Mouse (Mus musculus) lung, adult 18-20 months (tissue): ENCODE results near the gene Tyrobp.
A peak's percentile ranks its signal among the peaks of the same experiment; 100 is the strongest.

Experiments used
- DNase-seq, 2 experiments: peaks; one replicate each; pipeline ENCODE4 v3.0.0; 2022; ENCODE audit warnings: mixed read lengths in 2 of 2

Gene Tyrobp

DNA sequence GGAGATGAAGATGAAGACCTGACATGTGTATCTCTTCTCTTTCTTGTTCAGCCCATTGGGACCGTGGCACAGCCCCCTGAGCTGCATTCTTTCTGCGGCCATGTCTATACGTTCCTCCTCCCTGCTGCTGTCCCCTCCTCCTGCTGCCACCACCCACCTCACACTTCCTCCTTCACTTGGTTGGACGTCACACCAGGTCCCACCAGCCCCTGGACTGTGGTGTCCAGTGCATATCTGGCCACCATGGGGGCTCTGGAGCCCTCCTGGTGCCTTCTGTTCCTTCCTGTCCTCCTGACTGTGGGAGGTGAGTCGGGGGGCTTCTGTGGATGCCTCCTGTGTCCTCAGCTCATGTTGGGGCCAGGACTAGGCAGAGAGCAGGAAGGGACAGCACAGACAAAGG is at the start of gene Tyrobp:
TSS of gene Tyrobp (plus strand) at position 165 of the 400 bp plus-strand sequence.
- DNase-seq: peak in 1 of 2 experiments; percentile 56

DNA sequence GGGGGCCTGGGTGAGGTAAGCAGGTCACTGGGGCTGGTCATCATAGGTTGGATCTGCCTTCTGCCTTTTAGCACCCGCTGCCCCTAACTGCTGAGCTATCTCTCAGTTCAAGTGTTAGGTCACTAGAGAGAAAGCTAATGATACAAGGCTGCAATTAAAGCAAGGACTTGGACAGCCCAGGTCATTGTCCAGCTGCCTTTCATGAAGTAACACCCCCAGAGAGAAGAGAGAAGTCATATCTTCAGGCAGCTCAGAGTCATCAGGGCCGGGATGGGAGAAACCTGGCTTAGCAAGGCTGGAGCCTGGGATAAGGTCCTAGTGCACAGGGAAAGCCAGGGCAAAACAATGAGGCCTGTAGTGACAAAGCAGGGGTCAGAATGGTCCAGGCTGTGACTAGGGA is 46.1 kb upstream of the Tyrobp start:
- no peak for DNase-seq

DNA sequence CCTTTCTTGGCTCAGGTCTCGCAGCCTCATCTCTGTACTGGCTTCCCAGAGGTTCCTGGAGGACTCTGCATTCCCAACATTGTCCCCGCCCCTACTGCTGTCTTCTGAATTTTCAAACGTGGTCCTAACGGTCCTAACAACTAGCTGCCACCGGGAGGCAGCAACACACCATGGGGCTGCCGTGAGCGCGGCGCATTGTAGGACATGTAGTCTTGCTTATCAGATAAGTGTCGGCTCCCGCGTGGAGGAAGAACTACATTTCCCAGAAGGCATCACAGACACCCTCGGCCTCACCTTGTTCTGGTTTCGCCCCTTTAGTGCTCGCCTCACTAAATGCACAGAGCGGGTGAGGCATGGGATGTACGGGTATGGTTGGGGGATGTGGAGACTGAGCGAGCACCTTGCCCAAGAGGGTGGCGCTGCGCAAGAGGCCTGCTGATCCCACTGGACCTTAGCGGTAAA is 40.0 kb upstream of the Tyrobp start:
- DNase-seq: peak; percentile 94 to 96

DNA sequence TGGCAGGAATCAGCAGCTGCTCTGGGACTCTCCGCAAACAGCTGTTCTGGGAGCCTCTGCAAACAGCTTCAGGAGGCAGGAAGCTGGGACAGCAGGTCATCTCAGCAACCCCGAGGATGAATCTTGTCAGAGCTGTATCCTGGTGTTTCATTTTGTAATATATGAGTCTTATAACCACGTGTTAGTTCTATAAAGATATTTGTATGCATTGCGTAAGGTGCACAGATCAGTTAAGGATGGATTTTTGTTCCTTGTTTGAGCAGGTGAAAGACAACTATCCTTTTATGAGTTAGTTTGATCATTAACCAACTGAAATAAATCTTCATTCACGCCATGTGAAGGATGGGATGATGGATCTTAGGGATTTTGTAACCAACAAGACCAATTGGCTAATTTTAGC is 33.5 kb upstream of the Tyrobp start:
- DNase-seq: no peak

DNA sequence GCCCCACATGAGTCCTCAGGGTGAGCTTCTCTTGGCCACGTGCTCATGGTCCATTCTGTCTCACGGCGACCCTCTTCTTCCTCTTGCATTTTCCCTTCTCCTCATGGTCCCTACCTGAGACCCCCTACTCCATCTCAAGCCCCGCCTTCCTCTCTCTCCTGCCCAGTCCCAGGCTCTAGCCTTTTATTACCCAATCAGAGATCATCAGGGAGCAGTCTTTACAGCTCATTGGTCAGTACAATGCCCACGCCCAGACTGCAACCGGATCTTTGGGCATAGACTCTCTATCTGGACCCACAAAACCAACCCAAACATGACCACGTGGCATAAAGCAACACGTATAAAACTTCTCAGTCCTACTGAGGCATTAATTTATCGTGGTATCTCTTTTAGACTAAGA is 29.5 kb upstream of the Tyrobp start:
- DNase-seq: no peak

DNA sequence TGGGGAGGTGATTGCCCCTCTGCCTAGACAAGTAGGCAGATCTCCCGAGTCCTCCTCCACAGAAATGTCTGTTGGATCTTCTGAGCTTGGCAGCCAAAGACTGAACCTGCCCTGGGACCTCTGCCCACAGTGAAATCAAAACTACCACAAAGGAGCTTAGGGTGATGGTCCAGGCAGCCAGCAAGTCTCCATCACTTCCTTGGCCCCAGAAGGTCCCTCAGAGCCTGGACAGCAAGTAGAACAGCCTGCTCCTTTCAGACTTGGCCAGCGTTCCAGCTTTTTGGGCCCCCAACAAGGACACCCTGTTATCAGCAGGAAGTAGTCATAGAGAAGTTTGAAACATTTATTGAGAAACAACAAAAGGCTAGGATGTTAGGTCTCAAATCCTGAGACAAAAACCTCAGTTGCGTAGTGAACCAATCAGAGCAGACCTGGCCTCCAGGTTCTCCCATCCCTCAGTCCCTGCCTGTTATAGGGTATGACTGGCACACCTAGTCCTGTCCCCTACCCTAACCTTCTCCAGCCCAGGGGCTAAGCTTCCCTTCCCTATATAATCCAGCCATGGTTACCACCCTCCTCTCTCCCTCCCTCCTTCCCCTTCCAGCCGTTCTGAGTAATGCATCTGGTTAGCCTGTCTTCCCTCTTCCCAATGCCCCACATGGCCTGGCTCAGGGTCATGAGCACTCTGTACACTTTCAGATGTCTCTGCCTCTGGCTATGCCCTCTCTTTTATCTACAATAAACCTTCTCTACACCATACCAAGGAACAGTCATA is 20.6 kb upstream of the Tyrobp start:
- no peak for DNase-seq

DNA sequence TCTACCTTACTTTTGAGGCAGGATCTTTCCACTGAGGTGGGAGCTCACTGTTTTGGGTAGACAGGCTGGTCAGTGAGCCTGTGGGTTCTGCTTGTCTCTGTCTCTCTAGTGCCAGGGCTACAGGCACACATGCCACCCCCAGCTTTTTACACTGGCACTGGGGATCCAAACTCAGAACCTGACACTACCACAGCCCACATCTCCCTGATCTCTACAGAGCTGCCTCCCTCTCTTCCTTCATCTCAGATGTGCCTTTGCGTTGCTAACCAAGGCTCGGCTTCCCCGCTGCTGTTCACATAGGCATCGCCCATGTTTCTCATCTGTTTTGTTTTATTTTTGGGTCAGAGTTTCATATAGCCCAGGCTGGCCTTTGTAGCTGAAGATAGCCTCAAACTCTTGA is 19.9 kb upstream of the Tyrobp start:
- no peak for DNase-seq

DNA sequence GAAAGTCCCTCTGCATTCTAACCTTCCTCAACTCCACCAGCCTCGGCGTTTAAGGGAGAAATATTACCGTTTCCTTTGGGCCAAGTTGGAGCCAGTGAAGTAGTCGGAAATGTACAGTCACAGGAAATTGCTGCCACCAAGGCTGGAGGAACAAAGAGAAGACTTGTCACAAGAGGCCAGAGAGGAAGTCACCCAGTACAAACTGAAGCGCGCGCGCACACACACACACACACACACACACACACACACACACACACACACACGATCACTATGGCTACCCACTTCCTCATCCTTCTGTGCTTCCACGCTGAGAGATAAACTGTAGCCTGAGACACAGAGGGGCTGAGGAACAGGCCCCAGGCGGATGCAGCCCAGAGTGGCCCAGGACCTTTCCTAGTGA is 19.2 kb upstream of the Tyrobp start:
- DNase-seq: peak; percentile 54 to 62

DNA sequence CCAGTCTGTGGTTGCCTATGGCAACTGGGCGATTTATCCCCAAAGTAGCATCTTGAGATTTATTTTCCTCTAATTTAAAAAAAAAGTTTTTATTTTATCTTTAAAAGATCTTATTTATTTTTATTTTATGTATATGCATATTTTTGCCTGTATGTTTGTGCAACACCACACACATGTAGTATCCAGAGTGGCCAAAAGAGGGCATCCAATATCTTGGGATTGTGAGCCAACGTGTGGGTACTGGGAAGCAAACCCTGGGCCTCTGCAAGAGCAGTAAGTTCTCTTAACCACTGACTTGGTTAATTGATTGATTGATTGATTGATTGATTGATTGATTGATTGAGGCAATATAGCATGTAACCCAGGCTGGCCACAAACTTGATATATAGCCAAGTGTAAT is 18.7 kb upstream of the Tyrobp start:
- DNase-seq: peak in 1 of 2 experiments; percentile 9

DNA sequence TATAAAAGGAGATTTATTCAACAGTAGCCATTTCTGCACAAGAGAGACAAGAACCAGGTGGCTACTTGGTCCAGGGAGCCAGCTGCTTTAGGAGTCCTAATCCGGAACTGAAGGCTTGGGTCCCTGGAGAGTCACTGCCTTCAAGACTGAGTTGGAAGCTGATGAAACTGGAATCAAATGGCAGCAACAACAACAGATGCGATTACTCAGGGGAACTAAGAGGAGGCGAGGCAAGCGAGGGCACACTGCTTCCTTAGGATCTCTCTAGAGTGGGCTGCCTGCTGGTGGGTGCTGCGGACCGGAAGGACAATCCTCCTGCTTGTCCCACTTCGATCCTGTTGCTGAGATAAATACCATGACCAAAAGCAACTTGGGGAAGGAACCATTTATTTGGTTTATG is 13.9 kb upstream of the Tyrobp start:
- no peak for DNase-seq

DNA sequence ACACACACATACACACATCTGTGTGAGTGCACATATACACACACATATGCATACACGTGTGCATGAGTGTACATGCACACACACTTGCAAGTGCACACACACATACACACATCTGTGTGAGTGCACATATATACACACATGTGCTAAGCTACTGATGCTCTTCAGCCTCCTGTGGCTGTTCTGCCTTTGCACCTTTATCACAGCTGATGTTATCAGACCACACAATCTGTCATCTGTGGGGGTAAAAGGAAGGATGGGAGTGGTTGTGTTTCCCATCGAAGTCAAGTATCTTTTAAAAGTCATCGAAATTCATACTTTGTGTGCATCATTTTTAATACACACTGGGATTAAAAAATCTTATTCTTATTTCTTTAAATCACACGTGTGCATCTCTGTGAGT is 11.2 kb upstream of the Tyrobp start:
- DNase-seq: no peak

DNA sequence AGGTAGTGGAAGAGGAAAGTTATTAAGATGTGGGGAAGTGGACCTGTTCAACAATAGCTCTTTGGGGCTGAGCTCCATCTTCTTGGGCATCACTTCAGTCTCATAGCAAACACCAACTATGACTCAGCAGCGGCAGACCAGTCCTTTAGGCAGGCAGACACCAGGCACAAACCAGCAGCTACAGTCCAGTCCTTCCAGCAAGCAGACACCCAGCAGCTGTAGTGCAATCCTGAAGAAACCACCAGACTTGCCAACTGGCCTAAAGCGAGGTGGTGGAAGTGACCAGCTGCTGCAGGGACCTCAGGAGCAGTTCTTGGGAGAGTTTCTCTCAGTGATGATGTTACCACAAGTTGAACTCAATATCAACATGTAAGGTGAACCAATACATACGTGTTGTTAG is 4.9 kb upstream of the Tyrobp start:
- DNase-seq: no peak

DNA sequence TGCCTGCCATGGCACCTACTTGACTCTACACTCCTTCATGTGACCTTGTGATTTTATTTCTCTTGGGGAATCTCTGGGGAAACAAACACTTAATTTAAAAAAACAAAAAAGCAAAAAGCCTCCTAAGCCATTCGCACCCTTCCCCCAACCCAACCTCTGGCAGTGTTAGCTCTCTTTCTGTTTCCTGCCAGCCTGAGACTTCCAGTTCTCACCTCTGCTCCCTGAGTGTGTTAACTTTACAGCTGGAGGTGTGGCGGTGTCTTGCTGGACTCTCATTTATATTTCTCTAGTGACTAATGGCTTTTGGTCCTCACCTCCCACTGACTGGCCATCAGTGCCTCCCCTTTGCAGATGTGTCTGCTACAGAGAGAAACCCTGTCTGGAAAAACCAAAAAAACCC is 3.8 kb upstream of the Tyrobp start:
- no peak for DNase-seq

DNA sequence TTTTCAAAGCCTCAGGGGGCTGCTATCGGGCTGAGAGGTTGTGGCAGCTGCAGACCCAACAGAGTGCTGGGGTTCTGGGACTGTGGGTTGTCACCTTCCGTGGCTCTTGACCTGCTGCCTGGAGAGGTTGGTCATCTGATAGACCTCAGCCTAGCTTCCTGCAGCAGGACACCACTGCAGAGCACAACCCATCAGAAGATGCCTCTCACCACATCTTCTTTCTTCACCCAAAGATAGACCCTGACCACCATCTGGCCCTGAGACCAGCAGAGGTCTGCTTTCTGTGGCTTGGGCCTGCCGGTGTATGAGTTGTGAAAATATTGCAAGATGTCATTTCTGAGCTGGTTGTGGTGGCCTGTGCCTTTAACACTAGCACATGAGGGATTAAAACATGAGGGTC is 2.5 kb upstream of the Tyrobp start:
- no peak for DNase-seq

DNA sequence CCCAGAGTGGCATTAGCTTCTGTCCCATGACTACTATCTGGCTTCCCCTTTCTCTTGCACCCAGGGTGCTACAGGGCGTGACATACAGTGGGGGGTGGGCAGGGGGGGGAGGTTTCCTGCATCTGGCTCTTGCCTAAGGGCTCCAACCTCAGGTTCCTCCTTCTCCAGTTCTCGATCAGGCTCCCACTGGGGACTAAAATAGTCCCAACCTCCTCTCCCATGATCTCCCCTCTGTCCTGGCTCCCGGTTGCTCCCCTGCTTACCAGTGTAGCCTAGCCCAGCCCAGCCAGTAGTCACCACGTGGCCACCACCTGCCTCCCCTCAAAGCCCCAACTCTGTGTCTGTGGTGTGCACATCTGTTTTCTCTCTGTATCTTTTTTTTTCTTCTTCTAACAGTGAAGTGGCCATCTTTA is 819 bp upstream of the Tyrobp start:
- peak in 1 of 2 experiments; percentile 42 for DNase-seq

DNA sequence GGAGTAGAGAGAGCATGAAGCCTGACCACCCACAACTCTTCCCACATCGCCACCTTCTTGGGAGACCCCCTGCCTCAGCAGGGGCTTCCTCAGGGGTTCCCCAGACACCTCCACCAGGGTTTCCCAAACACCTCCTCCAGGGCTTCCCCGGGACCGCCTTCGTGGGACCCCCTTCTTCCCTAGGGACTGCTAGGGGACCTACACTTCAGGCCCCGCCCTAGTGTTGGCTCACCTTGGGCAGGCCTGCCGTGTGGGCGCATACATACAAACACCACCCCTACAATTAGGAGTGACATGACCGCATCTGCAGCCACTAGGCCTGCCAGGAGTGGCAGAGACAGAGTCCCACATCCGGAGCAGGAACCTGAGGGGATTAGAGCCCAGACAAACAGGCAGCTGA is 4.3 kb downstream of the Tyrobp start:
- DNase-seq: no peak

DNA sequence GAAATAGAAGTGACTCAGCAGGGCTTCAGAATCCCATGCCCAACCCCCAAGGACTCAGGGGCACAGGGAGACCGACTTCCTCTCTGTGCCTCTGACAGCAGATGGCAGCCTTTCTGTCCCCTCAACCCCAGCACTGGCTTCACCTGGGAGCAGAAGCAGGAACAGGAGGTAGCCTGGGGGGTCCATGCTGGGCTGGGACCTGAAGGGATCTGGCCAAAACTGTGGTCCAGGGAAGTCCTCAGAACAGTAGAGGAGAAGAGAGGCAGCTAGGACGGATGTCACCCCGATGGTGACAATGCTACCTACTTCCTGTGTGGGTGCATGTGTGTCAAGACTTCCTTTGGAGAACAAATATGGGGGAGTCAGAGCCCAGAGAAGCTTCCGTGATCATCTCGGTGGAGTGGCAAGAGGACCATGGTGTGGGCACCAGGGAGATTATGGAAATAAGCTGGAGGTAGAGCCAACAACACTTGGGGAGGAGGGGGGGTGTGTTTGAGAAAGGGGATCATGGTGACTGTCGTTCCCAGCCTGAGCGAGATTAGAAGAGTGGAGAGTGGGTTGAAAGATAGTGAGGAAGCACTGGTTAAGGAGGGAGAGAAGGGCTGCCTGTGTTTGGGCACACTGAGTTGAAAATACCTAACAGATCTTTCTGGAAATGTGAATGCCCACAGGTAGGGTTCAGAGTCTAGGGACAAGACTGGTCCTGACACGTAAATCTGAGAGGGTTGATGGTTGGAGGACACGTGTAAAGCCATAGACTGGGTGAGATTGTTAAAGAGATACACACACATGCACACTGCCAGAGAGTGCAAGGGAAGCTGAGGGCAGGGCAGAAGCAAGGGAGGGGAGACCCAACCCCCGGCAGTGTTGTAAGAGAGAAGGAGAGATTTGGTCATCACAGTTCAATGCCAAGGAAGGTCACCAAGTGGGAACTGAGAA is 6.3 kb downstream of the Tyrobp start, which contains the start of gene Hcst:
TSS of gene Hcst (minus strand) at position 294 of the 939 bp plus-strand sequence.
- DNase-seq: peak; percentile 43 to 52

DNA sequence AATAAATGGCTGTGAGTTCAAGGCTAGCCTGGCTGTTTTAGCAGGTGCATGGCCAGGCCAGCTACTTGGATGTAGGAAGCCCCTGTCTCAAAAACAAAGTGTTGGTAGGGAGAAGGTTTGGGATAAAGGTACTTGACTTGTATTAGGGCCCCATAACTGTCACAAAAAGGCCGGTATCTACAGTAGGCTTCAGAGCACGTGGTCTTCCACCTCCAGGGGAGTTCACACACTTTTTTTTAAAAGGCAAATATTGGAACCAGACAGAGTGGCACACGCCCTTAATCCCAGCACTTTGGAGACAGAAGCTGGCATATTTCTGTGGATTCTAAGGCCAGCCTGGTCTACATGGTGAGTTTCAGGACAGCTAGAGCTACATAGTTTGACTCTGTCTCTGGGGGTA is 7.1 kb downstream of the Tyrobp start:
- no peak for DNase-seq

DNA sequence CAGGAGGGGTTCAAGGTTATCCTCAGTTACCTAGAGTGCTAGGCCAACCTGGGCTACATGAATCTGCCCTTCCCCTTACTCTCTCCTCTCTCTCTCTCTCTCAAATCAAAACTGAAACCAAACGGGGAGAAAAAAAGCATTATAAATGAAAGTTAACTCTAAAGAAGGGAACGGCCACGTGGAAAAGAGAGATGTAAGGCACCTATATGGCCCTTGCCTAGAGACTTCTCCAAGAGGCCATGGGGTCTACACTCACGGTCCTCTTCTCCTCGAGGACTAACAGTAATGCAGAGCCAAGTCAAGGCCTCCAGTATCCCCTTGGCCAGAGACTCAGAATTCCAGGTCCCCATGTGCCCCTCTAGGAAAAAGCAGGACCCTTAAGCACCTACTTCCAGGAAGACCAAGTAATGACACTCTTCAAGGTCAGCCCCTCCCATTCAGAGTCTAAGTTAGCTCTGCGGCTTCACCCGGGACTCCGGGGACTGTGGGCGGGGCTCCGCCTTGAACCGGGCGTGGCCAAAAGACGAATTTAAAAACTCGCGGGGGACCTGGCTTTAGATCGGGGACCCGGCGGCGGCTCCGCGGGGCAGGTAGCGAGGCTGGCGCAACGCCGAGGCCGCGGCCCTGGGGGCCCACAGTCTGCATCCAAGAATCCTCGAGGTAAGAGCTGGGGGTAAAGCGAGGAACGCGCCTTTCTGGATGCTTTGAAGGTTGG is 7.8 kb downstream of the Tyrobp start, which contains the start of gene Nfkbid:
TSS of gene Nfkbid (plus strand) at position 558 of the 715 bp plus-strand sequence.
- peak; percentile 81 to 85 for DNase-seq

DNA sequence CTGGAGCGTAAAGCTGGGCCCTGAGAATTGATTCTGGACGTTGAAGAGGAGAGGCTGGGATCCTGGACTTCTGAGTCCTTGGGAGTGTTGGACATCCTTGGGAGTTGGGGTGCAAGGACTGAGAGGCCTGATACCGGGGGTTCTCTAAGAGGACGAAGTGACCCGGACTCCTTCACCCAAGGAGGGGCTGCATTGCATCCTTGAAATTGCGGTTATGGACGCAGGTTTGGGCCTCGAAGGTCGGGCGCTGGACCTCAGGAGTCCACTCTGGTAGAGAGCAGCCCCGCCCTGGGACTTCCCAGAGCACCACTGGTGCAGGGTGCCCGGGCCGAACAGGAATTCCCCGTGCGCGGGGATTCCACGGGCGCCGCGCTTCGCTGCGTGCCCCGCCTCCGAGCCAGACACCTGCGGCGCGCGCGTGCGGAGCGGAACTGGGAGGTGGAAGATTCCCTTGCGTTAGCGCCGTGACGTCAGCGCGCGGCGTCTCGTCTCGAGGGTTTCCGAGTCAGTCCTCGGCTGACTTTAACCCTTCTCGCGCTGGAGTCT is 8.4 kb downstream of the Tyrobp start:
- peak; percentile 89 to 90 for DNase-seq

DNA sequence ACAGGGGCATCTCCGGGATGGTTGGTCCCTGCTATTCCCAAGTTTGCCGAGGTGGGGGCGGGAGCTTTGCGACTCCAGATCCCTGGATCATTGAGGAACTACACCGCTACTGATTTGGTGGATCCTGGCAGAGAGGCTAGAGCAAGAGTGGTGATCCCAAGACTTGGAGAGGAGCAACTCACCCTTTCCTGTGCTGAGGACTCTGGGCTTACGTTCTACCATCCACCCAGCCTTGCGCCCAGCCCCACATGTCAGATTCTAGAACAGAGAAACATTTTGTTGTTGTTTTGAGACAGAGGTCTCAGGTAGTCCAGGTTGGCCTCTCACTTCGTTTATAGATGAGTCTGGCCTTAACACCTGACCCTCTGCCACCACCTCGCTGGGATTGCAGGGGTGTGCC is 9.0 kb downstream of the Tyrobp start:
- DNase-seq: no peak

DNA sequence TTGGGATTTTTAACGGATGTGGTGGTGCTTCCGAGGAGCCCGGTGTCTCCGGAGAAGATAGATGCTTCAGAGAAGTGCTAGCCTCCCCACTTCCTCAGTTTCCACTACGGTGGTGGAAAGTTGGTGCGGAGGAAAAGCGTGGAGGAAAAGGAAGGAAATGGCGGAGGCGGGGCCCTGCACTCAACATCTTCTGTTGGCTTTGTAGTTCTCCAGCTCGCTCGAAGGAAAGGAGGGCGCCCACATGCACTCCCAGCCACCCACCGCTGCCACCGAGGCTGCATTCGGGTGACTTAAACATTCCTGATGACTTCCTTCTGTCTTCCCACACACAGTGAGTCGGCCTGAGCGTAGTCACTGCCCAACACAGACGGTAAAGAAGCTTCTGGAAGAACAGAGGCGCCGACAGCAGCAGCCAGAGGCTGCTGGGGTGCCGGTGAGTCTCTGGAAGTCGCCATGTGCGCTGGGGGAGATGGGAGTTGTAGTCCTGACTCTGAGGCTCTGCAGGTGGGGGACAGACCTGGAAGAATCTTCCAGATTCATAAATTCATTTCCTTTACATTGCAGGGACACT is 9.6 kb downstream of the Tyrobp start:
- peak; percentile 26 to 62 for DNase-seq
